Mouse (Mus musculus): ENCODE measurements at regions not wholly inside any gene's neighbourhood (a gene's known extent, or its start where the extent isn't known, plus 50 kb on each side); places are given as distances from the start of the nearest gene placed in this dataset.

GRCm38 (mm10) chr4:70601301-70601700 lies 66.5 kb upstream of the Megf9 start:
- peak; percentile 96 for ATAC-seq (replicated peaks; ENCODE audit: low read depth, poor library complexity, severe bottlenecking)

Measured in common myeloid progenitor, adult 5-6 weeks (primary cell).